Mouse (Mus musculus) forebrain, embryonic 11.5 days (tissue): ENCODE data around the gene Rexo5. TPM values are rescaled to one million over a fixed set of nuclear protein-coding genes. Genes with fewer than 3 reads are reported as not detected.

Experiments used
- ATAC-seq: fragments of 200-750 bp; cut with Nextera tagmentation; replicated peaks from 2 replicates; pipeline ENCODE4 v1.8.0; 2017; ENCODE audit warnings: moderate TSS enrichment; ENCODE audit not compliant: low FRiP score
- DNase-seq: peaks from one replicate; pipeline ENCODE4 v3.0.0-alpha.2; 2017; ENCODE audit warnings: low spot score
- H3K27ac ChIP-seq: fragments of 300-500 bp; sonication (generic); 2 replicates; pipeline ENCODE4 v1.5.1; 2014; ENCODE audit warnings: low read depth, low read length
- H3K27me3 ChIP-seq: fragments of 300-500 bp; sonication (generic); 2 replicates; pipeline ENCODE4 v1.6.1; 2014; ENCODE audit warnings: mild to moderate bottlenecking, low read length, mixed read lengths; ENCODE audit not compliant: control insufficient read depth, insufficient read depth
- H3K36me3 ChIP-seq: fragments of 300-500 bp; sonication (generic); 2 replicates; pipeline ENCODE4 v1.6.1; 2014; ENCODE audit warnings: mild to moderate bottlenecking, low read length, moderate library complexity, mixed read lengths; ENCODE audit not compliant: control insufficient read depth, insufficient read depth
- H3K4me1 ChIP-seq: fragments of 300-500 bp; sonication (generic); replicated peaks from 2 replicates; pipeline ENCODE4 v1.6.1; 2014; ENCODE audit warnings: low read length, mixed read lengths; ENCODE audit not compliant: control insufficient read depth, insufficient read depth
- H3K4me2 ChIP-seq: fragments of 300-500 bp; sonication (generic); 2 replicates; pipeline ENCODE4 v1.6.1; 2014; ENCODE audit warnings: low read depth, mild to moderate bottlenecking, low read length, moderate library complexity, mixed read lengths; ENCODE audit not compliant: severe bottlenecking
- H3K4me3 ChIP-seq: fragments of 300-500 bp; sonication (generic); 2 replicates; pipeline ENCODE4 v1.5.1; 2014; ENCODE audit warnings: low read depth, low read length
- H3K9ac ChIP-seq: fragments of 300-500 bp; sonication (generic); 2 replicates; pipeline ENCODE4 v1.6.1; 2014; ENCODE audit warnings: low read length
- H3K9me3 ChIP-seq: fragments of 300-500 bp; sonication (generic); 2 replicates; pipeline ENCODE4 v1.6.1; 2016; ENCODE audit warnings: low read length, mixed read lengths; ENCODE audit not compliant: control insufficient read depth
- WGBS: fragments of 180-500 bp; shearing (Covaris S2); extraction: QIAGEN DNeasy Blood & Tissue Kit; methylation state at CpG from one replicate; pipeline ENCODE4 v1.1.7; 2014; 5-methylcytosine and 5-hydroxymethylcytosine counted together
- polyA plus RNA-seq: library from polyadenylated mRNA; unstranded; fragments of >200 nt; fragmentation: Nextera tagmentation; extraction: Ambion mirVana; gene quantifications from 2 replicates; pipeline ENCODE4 v1.2.1, GENCODE M21; 2014

Rexo5 gene
- polyA plus RNA-seq, 1 experiment from 2014 or later: 27.5 TPM

DNA sequence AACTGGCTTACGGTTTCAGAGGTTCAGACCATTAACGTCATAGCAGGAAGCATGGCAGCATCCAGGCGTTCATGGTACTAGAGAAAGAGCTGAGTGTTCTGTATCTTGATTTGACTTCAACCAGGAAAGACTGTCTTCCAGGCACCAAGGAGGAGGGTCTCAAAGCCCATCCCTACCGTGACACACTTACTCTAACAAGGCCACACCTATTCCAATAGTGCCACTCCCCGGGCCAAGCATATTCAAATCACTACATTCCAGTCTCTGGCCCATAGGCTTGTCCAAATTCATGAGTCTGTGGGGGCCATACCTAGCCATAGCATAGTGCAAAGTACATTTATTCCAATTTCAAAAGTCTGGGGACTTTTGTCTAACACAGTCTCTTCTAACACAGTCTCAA is 13.6 kb downstream of the Rexo5 start:
- 94% methylated on average over 5 of the region's 5 CpGs for WGBS
- H3K4me3 ChIP-seq: no peak overlapping the region
- no peaks in the 10 kb centered on the region for H3K27me3 ChIP-seq
- DNase-seq: no peak
- no peaks in the 10 kb centered on the region; the same call in 1 of the 2 replicates for H3K36me3 ChIP-seq
- H3K9ac ChIP-seq: no peak overlapping the region
- no peaks in the 10 kb centered on the region for H3K9me3 ChIP-seq
- no peaks in the 10 kb centered on the region for H3K4me1 ChIP-seq
- H3K4me2 ChIP-seq: no peak overlapping the region
- no peak overlapping the region for H3K27ac ChIP-seq
- no peak for ATAC-seq

- ATAC-seq (no peak), DNase-seq (no peak)
- H3K9me3 ChIP-seq: no peaks in the 10 kb centered on the region
- H3K4me3 ChIP-seq: no peak overlapping the region
- no peaks in the 10 kb centered on the region for H3K4me1 ChIP-seq
- WGBS: 94% methylated on average over 3 of the region's 3 CpGs
- no peaks in the 10 kb centered on the region for H3K27me3 ChIP-seq
- H3K36me3 ChIP-seq: no peaks in the 10 kb centered on the region; the same call in 1 of the 2 replicates
- H3K4me2 ChIP-seq: no peak overlapping the region
- no peak overlapping the region for H3K27ac ChIP-seq
- H3K9ac ChIP-seq: no peak overlapping the region
These were observed 14.9 kb downstream of the Rexo5 start for GRCm38 (mm10) chr7:119808723-119809122.

DNA sequence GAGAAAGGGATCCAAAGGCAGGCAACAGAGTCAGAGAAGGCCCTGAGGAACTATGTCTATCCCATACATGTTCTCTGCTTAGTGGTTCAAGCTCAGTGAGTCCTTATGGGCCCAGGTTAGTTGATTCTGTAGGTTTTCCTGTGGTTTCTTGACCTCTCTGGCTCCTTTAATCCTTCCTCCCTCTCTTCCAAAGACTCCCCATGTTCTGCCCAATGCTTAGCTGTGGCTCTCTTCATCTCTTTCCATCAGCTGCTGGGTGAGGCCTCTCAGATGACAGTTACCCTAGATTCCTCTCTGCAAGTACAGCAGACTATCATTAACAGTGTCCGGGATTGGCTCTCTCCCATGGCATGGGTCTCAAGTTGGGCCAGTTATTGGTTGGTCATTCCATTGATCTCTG is 41.6 kb downstream of the Rexo5 start:
- no peak overlapping the region for H3K27ac ChIP-seq
- no peaks in the 10 kb centered on the region for H3K4me1 ChIP-seq
- H3K36me3 ChIP-seq: no peaks in the 10 kb centered on the region
- H3K27me3 ChIP-seq: no peaks in the 10 kb centered on the region
- WGBS: 97% methylated on average over 1 of the region's 1 CpGs
- no peak overlapping the region for H3K4me3 ChIP-seq
- DNase-seq: no peak
- H3K9ac ChIP-seq: no peak overlapping the region
- no peaks in the 10 kb centered on the region for H3K9me3 ChIP-seq
- H3K4me2 ChIP-seq: no peak overlapping the region
- no peak for ATAC-seq

DNA sequence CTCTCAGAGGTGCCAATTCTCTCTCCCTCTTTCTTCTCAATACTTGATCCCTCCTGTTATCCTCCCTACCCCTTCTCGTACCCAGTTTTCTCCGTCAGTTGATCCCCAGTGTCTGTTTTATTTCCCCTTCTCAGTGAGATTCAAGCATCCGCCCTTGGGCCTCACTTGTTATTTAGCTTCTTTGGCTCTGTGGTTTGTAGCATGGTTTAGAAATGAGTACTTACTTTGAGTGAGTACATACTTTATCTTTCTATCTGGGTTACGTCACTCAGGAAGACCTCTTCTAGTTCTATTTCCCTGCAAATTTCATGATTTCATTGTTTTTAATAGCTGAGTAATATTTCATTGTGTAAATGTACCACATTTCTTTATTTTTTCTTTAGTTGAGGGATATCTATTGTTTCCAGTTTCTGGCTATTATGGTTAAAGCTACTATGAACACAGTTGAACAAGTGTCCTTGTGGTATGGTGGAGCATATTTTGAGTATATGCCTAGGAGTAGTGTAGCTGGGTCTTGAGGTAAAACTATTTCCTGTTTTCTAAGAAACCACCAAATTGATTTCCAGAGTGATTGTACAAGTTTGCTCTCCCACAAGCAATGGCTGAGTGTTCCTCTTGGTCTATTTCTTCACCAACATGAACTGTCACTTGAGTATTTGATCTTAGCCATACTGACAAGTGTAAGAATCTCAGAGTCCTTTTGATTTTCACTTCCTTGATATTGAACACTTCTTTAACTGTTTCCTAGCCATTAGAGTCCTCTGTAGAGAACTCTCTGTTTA is 42.4 kb downstream of the Rexo5 start:
- H3K4me1 ChIP-seq: no peaks in the 10 kb centered on the region
- no peak overlapping the region for H3K4me3 ChIP-seq
- H3K4me2 ChIP-seq: no peak overlapping the region
- no peaks in the 10 kb centered on the region for H3K27me3 ChIP-seq
- WGBS: 91% methylated on average over 4 of the region's 4 CpGs
- no peaks in the 10 kb centered on the region for H3K36me3 ChIP-seq
- H3K9ac ChIP-seq: no peak overlapping the region
- H3K27ac ChIP-seq: no peak overlapping the region
- ATAC-seq (no peak), DNase-seq (no peak)
- H3K9me3 ChIP-seq: no peaks in the 10 kb centered on the region

DNA sequence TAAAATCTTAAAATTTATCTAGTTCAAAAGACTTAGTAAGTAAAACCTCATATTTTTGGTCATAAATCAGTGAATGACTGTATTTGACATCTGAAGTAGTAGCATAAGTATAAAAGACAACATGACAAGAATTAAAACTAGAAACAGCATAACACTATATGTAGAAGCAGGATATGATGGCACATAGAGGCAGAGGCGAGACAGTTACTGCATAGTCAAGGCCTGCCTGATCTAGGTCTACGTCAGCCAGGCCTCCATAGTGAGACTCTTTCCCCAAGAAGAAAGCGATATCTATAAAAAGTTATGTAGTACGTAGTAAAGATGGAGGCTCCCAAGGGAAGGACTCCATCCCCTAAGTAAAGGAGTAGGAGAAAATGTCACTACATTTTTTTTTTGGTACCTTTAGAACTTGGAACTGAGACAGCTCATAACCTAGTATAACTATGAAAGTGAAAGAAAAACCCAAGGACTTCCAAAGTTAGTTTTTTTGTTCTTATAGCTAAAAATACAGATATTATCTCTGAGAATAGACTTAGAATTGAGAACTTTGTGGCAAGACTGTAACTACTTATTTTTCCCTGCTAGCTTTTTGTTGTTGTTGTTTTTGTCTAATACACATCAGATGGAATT is 48.1 kb downstream of the Rexo5 start:
- Histone ChIP-seq H3K4me3 (no peak overlapping the region), H3K27ac (no peak overlapping the region), H3K9ac (no peak overlapping the region), H3K36me3 (no peaks in the 10 kb centered on the region), H3K4me2 (no peak overlapping the region), H3K27me3 (no peaks in the 10 kb centered on the region), H3K4me1 (no peaks in the 10 kb centered on the region), H3K9me3 (no peaks in the 10 kb centered on the region)
- WGBS: 91% methylated on average over 4 of the region's 4 CpGs
- no peak for DNase-seq
- ATAC-seq: no peak

DNA sequence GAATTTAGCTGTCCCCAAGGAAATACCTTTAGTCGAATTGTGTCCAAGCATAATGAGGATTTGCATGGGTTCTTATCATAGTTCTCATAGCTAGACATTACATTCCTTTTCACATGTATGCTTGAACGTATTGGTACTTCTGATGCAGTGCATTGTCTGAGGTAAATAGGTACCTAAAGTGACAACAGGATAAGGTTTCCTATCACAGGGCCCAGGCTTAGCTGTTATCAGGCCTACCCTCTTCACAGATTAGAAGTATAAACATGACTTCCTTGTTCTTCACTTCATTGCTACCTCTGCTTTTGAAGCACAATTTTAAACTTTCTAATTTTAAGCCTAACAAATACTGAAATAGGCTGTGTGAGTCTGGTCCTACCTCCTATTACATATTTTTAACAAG is 51.7 kb downstream of the Rexo5 start:
- ATAC-seq (no peak), DNase-seq (no peak)
- no peaks in the 10 kb centered on the region for H3K4me1 ChIP-seq
- H3K9me3 ChIP-seq: no peaks in the 10 kb centered on the region
- no peaks in the 10 kb centered on the region; the same call in 1 of the 2 replicates for H3K36me3 ChIP-seq
- no peak overlapping the region for H3K9ac ChIP-seq
- WGBS: 87% methylated on average over 2 of the region's 2 CpGs
- H3K4me2 ChIP-seq: no peak overlapping the region
- no peaks in the 10 kb centered on the region for H3K27me3 ChIP-seq
- no peak overlapping the region for H3K4me3 ChIP-seq
- H3K27ac ChIP-seq: no peak overlapping the region

DNA sequence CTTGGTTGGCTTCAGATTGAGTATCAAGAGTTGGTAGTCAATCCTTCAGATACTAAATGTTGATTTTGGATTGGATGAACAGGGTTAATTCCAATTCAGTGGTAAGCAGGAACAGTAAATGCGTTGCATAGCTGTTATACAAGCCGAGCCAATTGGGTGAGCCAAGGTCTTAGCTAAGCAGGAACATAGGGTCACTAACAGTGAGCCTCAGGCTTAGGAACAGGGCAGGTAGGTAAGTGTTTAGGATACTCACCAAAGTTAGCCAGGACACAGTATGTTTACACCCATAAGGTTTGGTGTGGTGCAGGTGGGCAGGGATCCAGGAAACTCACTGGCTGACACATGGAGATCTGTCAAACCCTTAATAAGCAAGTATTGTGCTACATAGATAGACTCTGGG is 53.6 kb downstream of the Rexo5 start:
- 88% methylated on average over 2 of the region's 2 CpGs for WGBS
- DNase-seq: no peak
- no peak for ATAC-seq
- Histone ChIP-seq H3K9me3 (no peaks in the 10 kb centered on the region), H3K9ac (no peak overlapping the region), H3K36me3 (no peaks in the 10 kb centered on the region; the same call in 1 of the 2 replicates), H3K27me3 (no peaks in the 10 kb centered on the region), H3K4me2 (no peak overlapping the region), H3K27ac (no peak overlapping the region), H3K4me3 (no peak overlapping the region), H3K4me1 (no peaks in the 10 kb centered on the region)

DNA sequence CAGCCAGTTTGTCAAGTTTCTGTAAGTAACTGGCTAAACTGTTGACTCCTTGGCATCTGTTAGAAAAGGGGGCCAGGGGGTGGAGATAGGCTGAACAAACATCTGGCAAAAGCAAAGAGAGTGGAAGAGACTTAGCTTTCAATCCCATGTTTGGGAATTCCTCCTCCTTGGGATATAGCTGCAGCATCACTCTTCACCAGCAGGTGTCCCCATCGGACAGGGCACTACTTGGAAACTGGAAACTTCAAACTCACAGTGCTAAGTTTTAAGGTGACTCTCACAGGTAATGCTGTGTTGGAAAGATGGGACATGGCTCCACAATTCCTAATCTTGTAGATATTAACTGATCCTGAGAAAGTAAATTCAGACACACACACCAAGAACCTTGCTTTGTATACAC is 55.3 kb downstream of the Rexo5 start:
- no peaks in the 10 kb centered on the region; the same call in 1 of the 2 replicates for H3K36me3 ChIP-seq
- no peak for ATAC-seq
- no peak overlapping the region for H3K27ac ChIP-seq
- WGBS: 0% methylated on average over 1 of the region's 1 CpGs
- H3K4me2 ChIP-seq: no peak overlapping the region
- no peaks in the 10 kb centered on the region for H3K4me1 ChIP-seq
- no peak overlapping the region for H3K9ac ChIP-seq
- peak; percentile 75 for DNase-seq
- no peaks in the 10 kb centered on the region for H3K9me3 ChIP-seq
- H3K27me3 ChIP-seq: no peaks in the 10 kb centered on the region
- no peak overlapping the region for H3K4me3 ChIP-seq

GRCm38 (mm10) chr7:119850737-119851136 is 56.9 kb downstream of the Rexo5 start:
- Histone ChIP-seq H3K9ac (no peak overlapping the region), H3K9me3 (no peaks in the 10 kb centered on the region), H3K27ac (no peak overlapping the region), H3K4me1 (no peaks in the 10 kb centered on the region), H3K4me2 (no peak overlapping the region), H3K36me3 (no peaks in the 10 kb centered on the region; the same call in 1 of the 2 replicates), H3K4me3 (no peak overlapping the region), H3K27me3 (no peaks in the 10 kb centered on the region)
- ATAC-seq (no peak), DNase-seq (no peak)
- WGBS: 80% methylated on average over 5 of the region's 5 CpGs
